Mouse (Mus musculus): Measurements from ENCODE around the gene Fmo1.

- TF ChIP-seq CTCF (IDR thresholded peaks at IDR 0.05; ENCODE audit: borderline replicate concordance, control insufficient read depth, extremely low read depth, insufficient read depth, low read length, poor library complexity) (no peak), POLR2A (IDR thresholded peaks at IDR 0.05; ENCODE audit: control insufficient read depth, extremely low read depth, insufficient read depth, low read length, poor library complexity) (no peak)
These were observed 8.4 kb downstream of the Fmo1 start for GRCm38 (mm10) chr1:162857766-162858747.

All from thymus, adult 2 months (tissue).